Mouse (Mus musculus): Measurements from ENCODE around the gene 6430571L13Rik. TPM values are rescaled to one million over a fixed set of nuclear protein-coding genes. Genes with fewer than 3 reads are reported as not detected.
A peak's percentile ranks its signal among the peaks of the same experiment; 100 is the strongest.

Gene 6430571L13Rik
- polyA plus RNA-seq, 1 experiment, result not detected

DNA sequence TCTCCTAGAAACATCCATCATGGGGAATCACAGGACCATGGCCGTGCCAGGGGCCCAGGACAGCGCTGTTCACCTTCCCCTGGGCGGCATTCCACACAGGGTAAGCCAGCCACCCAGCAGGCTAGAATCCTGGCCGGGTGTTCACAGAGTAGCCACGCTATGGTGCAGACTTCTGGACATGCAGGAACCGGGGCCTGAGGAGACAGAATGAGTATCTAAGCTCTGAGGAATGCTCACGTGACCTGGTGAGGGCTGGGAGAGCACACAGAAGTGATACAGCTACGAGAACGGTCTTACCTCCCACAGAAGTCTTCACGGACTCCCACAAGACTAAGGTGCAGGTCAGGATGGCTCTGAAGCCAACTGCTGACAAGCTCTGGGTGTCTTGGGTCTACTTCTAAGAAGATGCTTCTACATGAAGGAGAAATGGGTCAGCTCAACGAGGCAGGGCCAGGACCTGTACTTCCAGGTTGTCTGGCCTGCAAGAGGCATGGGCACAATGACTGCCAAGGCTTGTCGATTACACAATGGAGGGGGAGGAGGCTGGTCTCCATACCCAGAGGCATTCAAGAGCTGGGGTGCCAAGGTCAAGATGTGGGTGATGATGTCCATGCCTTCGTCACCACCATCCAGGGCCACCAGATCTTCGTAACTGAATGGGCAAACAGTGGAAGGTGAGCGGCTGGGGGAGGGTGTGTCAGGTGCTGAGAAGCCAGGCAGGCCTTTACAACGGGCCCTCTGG is 12.4 kb upstream of the 6430571L13Rik start:
- no peak overlapping the region for H3K27ac ChIP-seq (ENCODE audit: insufficient read depth, low read depth, low read length)
- 91% methylated on average over 16 of the region's 16 CpGs for WGBS
- no peak overlapping the region for H3K4me3 ChIP-seq (ENCODE audit: insufficient read depth, low read depth, low read length)
- no peaks in the 10 kb centered on the region for H3K4me1 ChIP-seq (ENCODE audit: control insufficient read depth, insufficient read depth, low read length)
- TF ChIP-seq CTCF (IDR thresholded peaks at IDR 0.05; ENCODE audit: insufficient read depth, low read depth, low read length), result no peak
- no peak for TF ChIP-seq POLR2A (IDR thresholded peaks at IDR 0.05; ENCODE audit: insufficient read depth, low read depth, low read length)

DNA sequence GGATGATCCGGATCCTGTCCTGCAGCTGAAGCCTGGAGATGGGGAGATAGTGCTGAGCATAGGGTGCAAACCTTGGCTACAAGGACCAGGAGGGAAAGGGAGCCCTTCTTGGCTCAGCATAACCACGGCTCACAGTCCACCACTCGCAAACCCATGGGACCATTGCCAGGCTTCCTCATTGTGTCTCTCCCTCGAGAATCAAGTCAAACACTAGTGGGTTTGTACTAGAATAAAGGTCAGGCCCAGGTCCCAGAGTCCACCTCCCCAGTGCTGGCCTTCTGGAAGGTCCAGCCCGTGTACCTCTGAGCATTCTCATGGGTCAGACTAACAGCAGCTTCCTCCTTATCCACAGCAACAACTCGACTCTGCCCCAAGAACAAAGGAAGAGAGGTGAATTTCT is 9.6 kb upstream of the 6430571L13Rik start:
- TF ChIP-seq CTCF (IDR thresholded peaks at IDR 0.05; ENCODE audit: insufficient read depth, low read depth, low read length), result no peak
- TF ChIP-seq POLR2A (IDR thresholded peaks at IDR 0.05; ENCODE audit: insufficient read depth, low read depth, low read length), result no peak
- no peak overlapping the region for H3K4me3 ChIP-seq (ENCODE audit: insufficient read depth, low read depth, low read length)
- WGBS, result 65% methylated on average over 6 of the region's 6 CpGs
- no peak overlapping the region for H3K27ac ChIP-seq (ENCODE audit: insufficient read depth, low read depth, low read length)
- H3K4me1 ChIP-seq (ENCODE audit: control insufficient read depth, insufficient read depth, low read length), result no peaks in the 10 kb centered on the region

DNA sequence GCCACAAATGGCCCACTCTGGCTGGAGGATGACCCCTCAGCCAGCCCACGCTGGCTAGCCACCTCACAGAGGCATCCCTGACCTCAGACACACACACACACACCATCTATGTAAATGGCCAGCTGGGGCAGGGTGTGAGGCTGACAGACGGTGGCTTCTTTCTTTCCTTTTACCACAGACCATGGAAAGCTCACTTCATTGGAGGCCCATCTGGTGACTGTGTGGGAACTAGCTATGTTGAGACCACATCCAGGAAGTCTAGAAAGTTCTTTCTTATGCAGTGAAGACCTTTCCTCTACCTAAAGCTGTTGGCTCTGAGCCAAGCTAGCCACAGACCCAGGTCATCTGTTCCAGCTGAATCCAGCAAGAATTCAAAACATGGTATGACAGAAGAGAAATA is 6.7 kb upstream of the 6430571L13Rik start:
- no peaks in the 10 kb centered on the region for H3K4me1 ChIP-seq (ENCODE audit: control insufficient read depth, insufficient read depth, low read length)
- no peak overlapping the region for H3K4me3 ChIP-seq (ENCODE audit: insufficient read depth, low read depth, low read length)
- TF ChIP-seq CTCF (IDR thresholded peaks at IDR 0.05; ENCODE audit: insufficient read depth, low read depth, low read length) (no peak), POLR2A (IDR thresholded peaks at IDR 0.05; ENCODE audit: insufficient read depth, low read depth, low read length) (no peak)
- WGBS, result 83% methylated on average over 2 of the region's 2 CpGs
- no peak overlapping the region for H3K27ac ChIP-seq (ENCODE audit: insufficient read depth, low read depth, low read length)

DNA sequence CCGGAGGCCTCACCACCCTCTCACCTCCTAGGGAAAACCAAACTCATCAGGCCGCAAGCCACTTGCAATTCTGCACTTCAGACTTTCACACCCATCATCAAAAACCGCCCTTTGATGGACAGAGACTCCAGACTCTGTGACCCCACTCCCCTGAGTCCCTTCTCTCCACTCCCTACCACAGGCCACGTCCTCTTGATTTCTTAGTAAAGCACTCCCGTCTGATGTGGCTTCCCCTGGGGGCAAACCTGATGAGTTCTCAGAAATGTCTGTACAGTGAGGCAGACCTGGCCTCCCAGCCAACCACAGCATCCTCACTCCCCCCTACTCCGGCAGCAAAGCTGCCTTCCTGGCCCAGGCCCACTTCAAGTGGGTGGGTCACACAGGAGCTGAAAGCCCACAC is 6.0 kb upstream of the 6430571L13Rik start:
- Histone ChIP-seq H3K4me3 (ENCODE audit: insufficient read depth, low read depth, low read length) (no peak overlapping the region), H3K4me1 (ENCODE audit: control insufficient read depth, insufficient read depth, low read length) (no peaks in the 10 kb centered on the region), H3K27ac (ENCODE audit: insufficient read depth, low read depth, low read length) (no peak overlapping the region)
- 93% methylated on average over 6 of the region's 6 CpGs for WGBS
- TF ChIP-seq POLR2A (IDR thresholded peaks at IDR 0.05; ENCODE audit: insufficient read depth, low read depth, low read length), result no peak
- TF ChIP-seq CTCF (IDR thresholded peaks at IDR 0.05; ENCODE audit: insufficient read depth, low read depth, low read length), result no peak

DNA sequence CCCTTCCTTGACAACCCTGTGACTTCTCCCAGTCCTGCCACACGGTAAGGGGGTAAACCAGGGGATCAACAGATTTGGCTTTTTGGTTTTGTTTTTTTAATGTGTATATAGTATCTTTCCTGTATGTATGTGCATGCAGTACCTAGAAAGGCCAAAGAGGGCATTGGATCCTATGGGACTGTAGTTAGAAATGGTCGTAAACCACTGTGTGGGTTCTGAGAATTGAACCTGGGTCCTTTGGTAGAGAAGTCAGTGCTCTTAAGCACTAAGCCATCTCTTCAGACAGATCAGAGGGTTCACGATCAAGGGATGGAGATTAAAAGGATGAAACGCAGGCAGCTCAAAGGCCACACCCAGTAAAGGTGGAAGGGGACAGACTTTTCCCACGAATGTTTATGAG is 5.4 kb upstream of the 6430571L13Rik start:
- H3K27ac ChIP-seq (ENCODE audit: insufficient read depth, low read depth, low read length), result no peak overlapping the region
- H3K4me3 ChIP-seq (ENCODE audit: insufficient read depth, low read depth, low read length), result no peak overlapping the region
- 93% methylated on average over 5 of the region's 5 CpGs for WGBS
- no peak for TF ChIP-seq CTCF (IDR thresholded peaks at IDR 0.05; ENCODE audit: insufficient read depth, low read depth, low read length)
- TF ChIP-seq POLR2A (IDR thresholded peaks at IDR 0.05; ENCODE audit: insufficient read depth, low read depth, low read length), result no peak
- H3K4me1 ChIP-seq (ENCODE audit: control insufficient read depth, insufficient read depth, low read length), result no peaks in the 10 kb centered on the region

DNA sequence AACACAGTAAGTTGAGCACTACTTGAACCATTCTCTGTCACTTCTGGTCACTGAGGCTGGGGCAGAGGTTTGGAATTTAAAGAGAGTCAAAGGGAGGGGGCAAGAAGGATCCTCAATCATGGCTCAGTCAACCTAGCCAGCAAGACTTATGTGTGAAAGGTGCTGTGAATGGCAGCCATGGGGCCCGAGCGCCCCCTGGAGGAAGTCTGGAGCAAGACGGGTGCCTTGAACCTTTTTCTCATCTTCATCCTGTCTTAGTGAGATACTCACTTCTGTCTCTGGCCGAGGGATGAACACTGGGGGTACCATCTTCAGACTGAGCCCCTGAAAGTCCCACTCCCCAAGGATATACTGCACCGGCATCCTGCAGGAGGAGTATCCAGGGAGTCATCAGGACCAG is 4.5 kb upstream of the 6430571L13Rik start:
- H3K4me3 ChIP-seq (ENCODE audit: insufficient read depth, low read depth, low read length), result no peak overlapping the region
- 11% methylated on average over 5 of the region's 5 CpGs for WGBS
- TF ChIP-seq CTCF (IDR thresholded peaks at IDR 0.05; ENCODE audit: insufficient read depth, low read depth, low read length) (peak; percentile 71), POLR2A (IDR thresholded peaks at IDR 0.05; ENCODE audit: insufficient read depth, low read depth, low read length) (no peak)
- no peak overlapping the region for H3K27ac ChIP-seq (ENCODE audit: insufficient read depth, low read depth, low read length)
- no peaks in the 10 kb centered on the region for H3K4me1 ChIP-seq (ENCODE audit: control insufficient read depth, insufficient read depth, low read length)

DNA sequence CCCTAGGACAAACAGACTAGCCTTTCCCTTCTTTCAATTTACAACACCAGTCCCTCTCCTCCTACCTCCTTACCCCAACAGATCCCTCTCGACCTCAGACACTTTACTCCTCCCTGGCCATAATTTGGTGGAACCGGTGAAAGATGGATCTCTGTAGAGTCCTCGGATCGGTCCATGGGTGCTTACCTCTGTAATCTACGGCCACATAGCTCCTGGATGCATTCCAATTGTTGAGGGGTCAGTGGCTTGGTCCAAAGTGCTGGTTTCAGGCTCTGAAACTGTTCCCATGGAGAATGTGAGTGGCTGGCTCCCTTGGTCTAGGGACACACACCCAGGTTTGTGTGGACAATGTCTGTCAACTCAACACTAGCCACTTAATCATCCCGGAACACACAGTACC is 4.0 kb upstream of the 6430571L13Rik start:
- WGBS, result 86% methylated on average over 6 of the region's 6 CpGs
- TF ChIP-seq POLR2A (IDR thresholded peaks at IDR 0.05; ENCODE audit: insufficient read depth, low read depth, low read length), result no peak
- no peak for TF ChIP-seq CTCF (IDR thresholded peaks at IDR 0.05; ENCODE audit: insufficient read depth, low read depth, low read length)

DNA sequence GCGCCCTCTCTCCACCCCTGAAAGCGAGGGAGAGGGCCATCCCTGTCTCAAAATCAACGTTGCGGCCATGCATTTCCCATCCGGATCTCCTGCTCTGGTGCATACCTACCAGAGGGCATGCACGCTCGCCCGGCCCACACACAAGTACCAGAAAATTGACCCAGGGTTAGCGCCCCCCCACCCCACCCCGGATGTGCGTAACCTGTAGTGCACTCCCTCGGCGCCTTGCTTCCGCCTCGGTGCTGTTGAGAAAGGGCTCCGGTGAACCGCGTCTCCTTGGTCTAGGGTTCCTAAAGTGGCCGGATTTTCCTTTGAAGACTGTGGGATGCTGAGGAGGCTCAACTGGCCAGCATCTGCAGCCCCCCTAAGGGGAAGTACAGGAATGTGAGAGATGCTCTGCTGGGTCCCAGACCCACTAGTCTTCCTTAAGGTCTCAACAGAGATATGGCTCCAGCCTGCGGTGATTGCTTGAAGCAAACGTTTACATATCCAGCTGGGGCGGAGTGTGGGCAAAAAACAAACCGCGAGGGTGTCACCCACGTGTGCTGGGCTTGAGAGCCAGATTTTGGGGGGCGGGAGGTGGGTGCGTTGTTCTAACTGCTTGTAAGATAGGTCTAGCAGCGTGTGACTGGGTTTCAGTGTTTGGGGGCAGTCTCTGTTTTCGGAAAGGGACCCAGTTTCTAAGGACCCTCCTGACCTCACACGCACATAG is 2.1 kb upstream of the 6430571L13Rik start, which contains the start of gene Hemk1:
Gene Hemk1 (minus strand): TSS at position 179 of the 712 bp plus-strand sequence.
- peak within 1 kb of the TSS; percentile 61 for H3K4me3 ChIP-seq (ENCODE audit: insufficient read depth, low read depth, low read length)
- TF ChIP-seq CTCF (IDR thresholded peaks at IDR 0.05; ENCODE audit: insufficient read depth, low read depth, low read length) (no peak), POLR2A (IDR thresholded peaks at IDR 0.05; ENCODE audit: insufficient read depth, low read depth, low read length) (peak; percentile 68)
- 2% methylated on average over 30 of the region's 30 CpGs for WGBS

More for the DNA sequence above, 4.0 kb upstream of the 6430571L13Rik start:
- Histone ChIP-seq H3K4me3 (ENCODE audit: insufficient read depth, low read depth, low read length) (no peak overlapping the region), H3K4me1 (ENCODE audit: control insufficient read depth, insufficient read depth, low read length) (no peaks in the 10 kb centered on the region), H3K27ac (ENCODE audit: insufficient read depth, low read depth, low read length) (no peak overlapping the region)

More for the DNA sequence above, 2.1 kb upstream of the 6430571L13Rik start, which contains the start of gene Hemk1:
- Histone ChIP-seq H3K4me1 (ENCODE audit: control insufficient read depth, insufficient read depth, low read length) (peaks cover 13% of the 10 kb centered on the region; the same call in 1 of the 2 replicates), H3K27ac (ENCODE audit: insufficient read depth, low read depth, low read length) (peak within 1 kb of the TSS; percentile 86)
